Mouse (Mus musculus) G1E (cell line): ENCODE measurements around the gene Clpb.

Experiments used
- CTCF ChIP-seq: IDR thresholded peaks from 2 replicates; pipeline ENCODE4 v1.5.1; 2012; ENCODE audit warnings: low read depth, low read length, inconsistent platforms, mixed read lengths
- GATA1 ChIP-seq: IDR thresholded peaks from 2 replicates; pipeline ENCODE4 v1.6.1; 2012; ENCODE audit warnings: borderline replicate concordance, low read length, inconsistent platforms, mixed read lengths
- TAL1 ChIP-seq: conservative IDR thresholded peaks from 2 replicates; pipeline ENCODE4 v1.6.1; 2012; ENCODE audit warnings: low read depth, low read length, inconsistent platforms, mixed read lengths

DNA sequence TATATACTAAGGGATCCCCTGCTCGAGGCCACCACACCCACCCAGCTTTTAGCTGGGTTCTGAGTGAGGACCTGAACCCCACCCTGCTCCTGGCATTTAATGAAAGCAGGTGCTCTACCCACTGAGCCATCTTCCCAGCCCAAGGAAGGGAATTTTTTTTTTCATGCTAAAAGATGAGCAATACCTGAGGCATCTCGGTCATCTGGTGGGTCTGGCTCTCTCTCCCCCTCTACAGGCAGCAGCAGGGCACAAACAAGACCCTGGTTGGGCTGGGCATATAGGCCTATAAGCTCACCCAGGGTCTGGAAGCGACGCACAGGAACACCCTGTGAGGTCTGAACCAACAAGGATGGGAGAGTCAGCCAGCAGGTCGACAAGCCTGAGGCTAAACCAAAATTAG lies 169.9 kb downstream of the Clpb start:
- TF ChIP-seq CTCF, result no peak
- TF ChIP-seq GATA1, result no peak
- TF ChIP-seq TAL1, result no peak
